Mouse (Mus musculus) cerebellum, postnatal 14 days (tissue): ENCODE measurements at regions not wholly inside any gene's neighbourhood (a gene's known extent, or its start where the extent isn't known, plus 50 kb on each side); places are given as distances from the start of the nearest gene placed in this dataset.

Experiments used
- DNase-seq, 2 experiments: peaks; one replicate each; pipeline ENCODE4 v3.0.0; 2021; ENCODE audit warnings: mixed read lengths in 2 of 2

- no peak for DNase-seq
Measured at GRCm38 (mm10) chr4:91180241-91181096, 220.1 kb downstream of the Elavl2 start.

GRCm38 (mm10) chr4:91164280-91165121, 236.1 kb downstream of the Elavl2 start:
- DNase-seq = no peak

DNA sequence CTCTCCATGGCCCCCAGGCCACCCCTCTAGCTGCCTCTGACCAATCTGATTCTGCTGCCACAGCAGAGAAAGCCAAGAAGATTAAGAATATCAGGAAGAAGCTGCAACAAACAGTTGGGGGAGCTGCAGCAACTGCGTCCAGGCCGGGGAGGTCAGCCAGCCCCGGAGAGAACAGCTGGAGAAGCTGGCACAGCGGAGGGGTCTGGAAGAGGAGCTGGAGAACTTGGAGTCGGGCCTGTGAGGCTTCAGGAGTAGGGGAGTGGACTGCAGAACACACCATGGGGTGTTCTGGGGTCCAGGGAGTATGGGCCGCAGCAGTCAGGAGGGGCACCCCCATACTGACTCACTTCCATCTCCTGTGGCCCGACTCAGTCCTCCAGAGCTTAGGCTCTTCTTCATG, 243.5 kb downstream of the Elavl2 start:
- DNase-seq = peak; percentile 14 to 25

DNA sequence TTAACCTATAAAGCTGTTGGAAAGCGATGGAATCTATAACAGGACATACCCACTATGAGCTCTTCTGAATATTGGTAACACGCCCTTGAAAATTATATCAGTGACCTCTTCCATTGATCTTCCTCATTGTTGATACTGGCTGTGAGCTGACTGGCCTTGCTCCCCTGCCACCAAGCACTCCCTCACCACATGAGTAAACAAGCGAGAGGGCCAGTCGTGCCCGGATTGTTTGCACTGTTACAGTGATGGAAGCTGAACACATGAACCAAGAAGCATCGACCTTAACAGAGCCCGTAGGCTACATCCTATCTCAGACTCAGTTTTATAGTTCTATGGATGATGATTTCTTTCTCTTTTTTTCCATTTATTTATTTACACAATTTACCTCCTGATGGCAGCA, 255.9 kb downstream of the Elavl2 start:
- DNase-seq = no peak

GRCm38 (mm10) chr4:91143906-91144305, 256.7 kb downstream of the Elavl2 start:
- peak; percentile 45 to 63 for DNase-seq

GRCm38 (mm10) chr4:91135327-91135726, 265.3 kb downstream of the Elavl2 start:
- DNase-seq = no peak

GRCm38 (mm10) chr4:91132266-91132665, 268.3 kb downstream of the Elavl2 start:
- peak in 1 of 2 experiments; percentile 22 for DNase-seq

DNA sequence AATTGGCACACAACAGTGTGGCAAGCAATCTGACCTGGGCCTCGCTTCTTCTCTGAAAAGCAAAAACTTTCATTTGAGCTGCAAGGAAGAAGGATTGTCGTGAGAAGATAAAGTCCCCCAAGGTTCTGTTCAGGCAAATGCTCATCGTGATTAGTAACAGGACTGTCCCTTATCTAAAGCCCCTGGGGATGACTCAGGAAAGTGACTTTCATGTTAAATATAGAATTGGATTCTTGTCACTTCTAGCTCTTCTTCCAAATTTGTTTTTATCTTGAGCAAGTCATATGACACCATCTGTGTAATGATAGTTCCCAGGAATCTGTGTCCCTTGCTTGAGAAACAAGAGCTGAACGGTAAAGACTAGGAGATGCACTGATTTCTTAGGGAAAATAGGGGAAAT, 280.3 kb downstream of the Elavl2 start:
- DNase-seq = no peak

DNA sequence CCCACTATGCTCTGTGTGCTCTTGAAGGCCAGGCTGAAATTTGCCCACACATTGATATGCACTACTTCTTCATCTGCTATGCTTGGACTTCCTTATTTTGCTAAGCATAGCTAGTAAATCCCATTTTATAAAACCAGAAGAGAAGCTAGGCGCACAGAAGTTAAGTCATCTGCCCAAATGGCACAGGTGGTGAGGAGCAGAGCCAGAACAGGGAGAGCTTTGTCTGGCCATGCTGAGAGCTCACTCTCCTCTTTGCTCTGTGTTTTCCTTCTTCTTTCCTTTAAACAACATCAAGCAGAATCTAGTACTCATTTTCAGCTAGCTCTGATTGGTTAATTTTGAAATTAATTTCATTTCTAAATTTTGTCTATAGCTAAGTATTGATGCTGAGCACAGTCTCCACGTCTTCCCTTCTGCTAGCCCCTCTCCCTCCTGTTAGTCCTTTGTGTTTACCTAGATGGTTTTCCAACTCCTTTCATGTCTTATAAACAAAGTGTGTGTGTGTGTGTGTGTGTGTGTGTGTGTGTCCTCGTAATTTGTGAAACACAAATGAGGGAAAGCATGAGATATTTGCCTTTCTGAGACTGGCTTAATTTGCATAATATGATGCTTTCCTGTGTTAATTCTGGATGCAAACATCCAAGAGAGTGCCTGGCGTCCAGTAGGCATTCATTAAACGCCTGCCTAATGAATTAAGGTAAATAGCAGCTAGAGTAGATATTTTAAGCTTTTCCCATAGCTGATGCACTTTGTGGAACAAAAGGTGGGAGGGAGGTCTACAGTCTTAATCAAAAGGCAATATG, 283.6 kb downstream of the Elavl2 start:
- peak; percentile 53 to 74 for DNase-seq

DNA sequence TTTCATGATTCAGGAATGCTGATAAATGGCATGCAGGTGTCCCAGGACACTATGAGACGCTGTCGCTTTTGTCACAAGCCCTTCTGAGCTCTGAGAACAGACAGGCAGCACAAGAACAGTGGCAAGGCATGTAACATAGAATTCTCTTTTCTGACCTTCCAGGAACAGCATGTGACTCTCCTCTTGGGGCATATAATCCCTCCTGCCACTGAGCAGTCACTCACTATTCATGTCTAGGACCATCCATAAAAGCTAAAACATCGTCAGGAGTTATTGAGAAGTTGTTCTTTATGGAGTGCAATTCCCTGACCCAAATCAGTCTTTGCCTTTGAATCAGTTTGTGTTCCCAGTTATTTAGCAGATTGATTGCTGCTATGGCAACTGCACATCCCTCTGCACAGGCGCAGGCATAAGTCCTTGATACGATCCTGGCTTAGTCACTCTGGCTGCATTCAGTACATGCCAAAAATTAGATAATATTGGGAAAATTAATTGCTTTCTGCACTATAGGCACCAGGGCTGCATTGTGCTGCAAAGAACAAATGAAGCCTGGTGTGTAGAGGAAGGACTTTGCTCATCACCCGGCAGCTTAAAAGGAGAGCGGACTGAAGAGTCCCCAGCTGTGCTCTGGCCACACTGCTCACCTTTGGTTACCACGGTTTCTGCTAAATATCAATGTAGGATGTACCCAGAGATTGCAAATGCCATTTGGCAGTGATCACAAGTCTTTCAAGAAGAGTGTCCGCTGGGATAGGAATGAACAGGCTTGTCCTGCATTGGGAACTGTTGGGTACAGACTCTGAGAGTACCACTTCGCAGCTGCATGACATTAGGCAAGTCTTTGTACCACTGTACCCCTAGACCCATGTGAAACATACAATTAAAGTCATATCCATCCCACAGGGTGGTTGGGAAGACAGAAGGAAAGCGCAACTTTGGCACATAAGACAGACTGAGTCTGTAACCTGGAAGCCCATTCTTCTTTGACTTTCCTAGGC, 288.6 kb downstream of the Elavl2 start:
- no peak for DNase-seq

DNA sequence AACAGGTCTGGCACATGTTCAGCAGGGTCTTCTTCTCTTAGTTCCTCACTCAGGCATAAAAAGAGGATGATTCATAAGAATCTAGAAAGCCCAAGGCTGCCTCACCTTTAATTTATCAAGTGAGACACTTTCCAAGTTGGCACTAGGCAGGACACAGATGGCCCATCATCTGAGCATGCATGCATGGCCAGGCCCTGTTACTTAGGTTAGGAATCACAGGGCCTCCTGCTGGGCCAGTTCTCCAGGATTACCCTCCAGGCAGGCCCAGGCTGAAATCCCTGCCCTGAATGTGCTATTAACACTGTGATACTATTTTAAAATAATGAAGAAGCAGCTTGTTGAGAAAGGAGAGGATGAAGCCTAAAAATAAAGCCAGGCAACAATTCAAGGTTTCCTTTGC, 304.5 kb downstream of the Elavl2 start:
- DNase-seq = peak; percentile 95 to 96

DNA sequence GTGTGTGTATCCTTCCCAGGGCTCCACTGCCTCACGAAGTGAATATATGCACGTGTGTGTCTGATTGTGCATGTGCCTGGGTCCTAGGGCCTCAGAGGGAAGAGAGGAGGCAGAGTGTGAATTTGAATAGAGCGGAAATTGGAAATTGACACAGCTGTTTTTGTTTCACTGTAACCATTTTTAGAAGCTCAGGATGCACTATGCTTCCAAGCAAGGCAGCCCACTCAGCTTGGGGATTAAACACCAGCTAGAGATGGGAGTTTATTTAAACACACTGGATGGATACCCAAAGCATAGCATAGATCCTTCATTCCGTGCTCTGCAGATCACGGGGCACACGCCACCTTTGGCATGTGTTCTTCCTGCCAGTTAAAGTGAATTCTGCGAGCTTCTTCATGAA, 306.2 kb downstream of the Elavl2 start:
- no peak for DNase-seq

GRCm38 (mm10) chr4:91093885-91094284, 306.7 kb downstream of the Elavl2 start:
- no peak for DNase-seq

GRCm38 (mm10) chr4:91092323-91092722, 308.3 kb downstream of the Elavl2 start:
- peak; percentile 61 to 70 for DNase-seq

GRCm38 (mm10) chr4:91091910-91092309, 308.7 kb downstream of the Elavl2 start:
- DNase-seq = no peak

DNA sequence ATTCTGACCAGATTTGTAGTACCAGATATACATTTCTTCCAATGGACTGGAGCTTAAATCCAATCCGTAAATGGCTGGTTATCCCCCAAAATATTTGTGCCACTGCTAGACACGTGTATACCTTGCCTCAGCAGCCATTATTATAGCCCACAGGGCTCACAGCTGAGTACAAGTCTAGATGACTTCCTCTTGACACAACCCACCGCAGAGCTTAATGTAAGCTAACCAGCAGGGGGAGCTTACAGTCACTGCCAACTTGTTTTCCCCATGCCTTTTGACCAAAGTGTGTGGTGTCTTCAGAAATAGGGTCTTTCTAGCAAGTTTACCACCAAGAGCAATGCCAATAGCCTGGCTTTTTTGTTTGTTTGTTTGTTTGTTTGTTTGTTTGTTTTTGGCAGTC, 316.6 kb downstream of the Elavl2 start:
- DNase-seq = no peak

DNA sequence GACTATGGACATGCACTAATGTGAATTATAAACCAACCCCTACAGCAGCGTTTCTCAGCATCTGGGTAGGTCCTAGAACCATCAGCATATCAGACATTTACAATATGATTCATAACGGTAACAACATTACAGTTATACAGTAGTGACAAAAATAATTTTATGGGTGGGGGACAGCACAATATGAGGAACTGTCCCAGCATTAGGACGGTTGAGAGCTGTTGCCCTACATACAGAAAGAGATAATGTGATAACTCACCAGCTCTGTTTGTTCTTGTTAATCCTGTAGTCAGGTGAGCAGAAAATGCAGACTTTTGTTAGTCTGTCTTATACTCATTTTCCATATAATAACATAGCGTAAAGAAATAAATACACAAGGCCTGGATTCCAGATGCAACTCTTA, 319.1 kb downstream of the Elavl2 start:
- DNase-seq = no peak

GRCm38 (mm10) chr4:91080620-91081441, 319.8 kb downstream of the Elavl2 start:
- peak; percentile 37 to 52 for DNase-seq

DNA sequence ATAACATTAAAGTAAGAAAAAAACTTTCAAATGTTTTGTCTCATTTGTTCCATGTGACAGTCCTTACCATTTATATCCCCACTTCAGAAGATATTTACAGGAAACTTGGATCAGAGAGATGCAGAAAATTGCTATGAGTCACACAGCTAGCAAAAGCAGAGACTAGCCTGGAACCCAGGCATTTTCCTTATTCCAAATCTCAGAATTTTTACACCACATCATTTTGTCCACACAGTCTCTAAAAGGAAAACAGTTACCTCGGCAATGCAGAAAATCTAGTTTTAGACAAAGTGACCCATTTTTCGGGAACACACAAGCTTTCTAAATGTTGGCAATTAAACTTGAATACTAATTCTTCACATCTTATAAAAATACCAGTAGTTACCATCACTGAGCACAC, 329.3 kb downstream of the Elavl2 start:
- no peak for DNase-seq

DNA sequence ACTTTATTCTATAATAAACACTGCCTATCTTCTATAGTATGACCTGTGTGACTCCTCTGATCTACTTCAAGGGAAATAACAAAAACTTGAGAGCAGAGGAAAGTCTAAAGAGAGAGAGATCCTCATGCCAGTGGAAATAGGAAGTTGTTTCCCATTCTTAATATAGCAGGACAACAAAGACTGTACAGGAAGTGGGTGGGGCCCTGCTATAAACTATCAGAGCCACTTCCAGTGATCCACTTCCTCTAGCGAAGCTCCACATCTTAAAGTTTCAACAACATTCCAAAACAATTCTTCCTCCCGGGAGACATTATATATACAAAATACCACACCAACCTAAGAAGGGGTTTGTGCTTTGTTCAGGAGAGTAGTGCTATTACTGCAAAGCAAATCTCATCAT, 339.7 kb downstream of the Elavl2 start:
- DNase-seq = no peak

GRCm38 (mm10) chr4:91051913-91052312, 348.7 kb downstream of the Elavl2 start:
- no peak for DNase-seq
